Mouse (Mus musculus): ENCODE measurements around the gene Usp21.

GRCm38 (mm10) chr1:171288328-171288727 is 537 bp upstream of the Usp21 start:
- TF ChIP-seq POLR2A (IDR thresholded peaks at IDR 0.05; ENCODE audit: borderline replicate concordance, extremely low read depth, insufficient read depth, insufficient read length, poor library complexity, severe bottlenecking) (no peak), CTCF (IDR thresholded peaks at IDR 0.05; ENCODE audit: borderline replicate concordance, extremely low read depth, insufficient read depth, insufficient read length) (no peak)
